Mouse (Mus musculus): ENCODE results near the gene Cnpy3.

Cnpy3 gene

DNA sequence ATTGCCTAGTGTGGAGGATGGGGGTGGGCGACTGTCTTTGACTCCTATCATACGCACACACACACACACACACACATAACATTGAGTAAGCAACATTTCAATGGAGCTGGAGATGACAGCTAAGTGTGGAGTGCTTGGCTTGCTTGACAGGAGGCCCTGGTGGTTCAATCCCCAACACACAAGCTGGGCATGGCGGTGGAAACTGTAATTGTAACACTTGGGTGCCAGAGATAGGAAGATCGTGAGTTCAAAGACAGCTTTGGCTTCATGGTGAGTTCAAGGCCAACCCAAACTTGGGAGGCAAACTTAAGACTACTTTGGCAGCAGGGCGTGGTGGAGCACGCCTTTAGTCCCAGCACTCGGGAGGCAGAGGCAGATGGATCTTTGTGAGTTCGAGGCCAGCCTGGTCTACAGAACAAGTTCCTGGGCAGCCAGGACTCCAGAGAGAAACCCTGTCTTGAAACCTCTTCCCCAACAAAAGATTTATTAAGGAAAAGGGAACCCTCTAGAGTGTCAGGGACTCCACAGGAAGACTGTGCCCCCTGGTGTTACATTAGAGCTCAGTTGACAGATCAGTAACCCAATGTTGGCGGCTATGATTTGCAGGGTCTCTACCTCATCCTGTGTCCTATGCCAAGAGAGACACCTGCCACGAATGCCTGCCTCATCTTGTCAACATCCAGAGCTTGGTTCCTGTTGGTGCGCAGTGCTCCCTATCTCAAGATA, 37.1 kb downstream of the Cnpy3 start:
- DNase-seq (ENCODE audit: low read depth, low spot score): peak; percentile 24

GRCm38 (mm10) chr17:46713849-46714248, 38.2 kb downstream of the Cnpy3 start:
- DNase-seq (ENCODE audit: low read depth, low spot score): no peak

GRCm38 (mm10) chr17:46712442-46712841, 39.6 kb downstream of the Cnpy3 start:
- DNase-seq (ENCODE audit: low read depth, low spot score): no peak

GRCm38 (mm10) chr17:46711612-46712271, 40.3 kb downstream of the Cnpy3 start:
- DNase-seq (ENCODE audit: low read depth, low spot score): no peak

- DNase-seq (ENCODE audit: low read depth, low spot score): peak; percentile 93
These were observed 40.9 kb downstream of the Cnpy3 start, which contains the start of gene Pex6 for GRCm38 (mm10) chr17:46710959-46711597. TSS of gene Pex6 (plus strand) at chr17:46711463.

DNA sequence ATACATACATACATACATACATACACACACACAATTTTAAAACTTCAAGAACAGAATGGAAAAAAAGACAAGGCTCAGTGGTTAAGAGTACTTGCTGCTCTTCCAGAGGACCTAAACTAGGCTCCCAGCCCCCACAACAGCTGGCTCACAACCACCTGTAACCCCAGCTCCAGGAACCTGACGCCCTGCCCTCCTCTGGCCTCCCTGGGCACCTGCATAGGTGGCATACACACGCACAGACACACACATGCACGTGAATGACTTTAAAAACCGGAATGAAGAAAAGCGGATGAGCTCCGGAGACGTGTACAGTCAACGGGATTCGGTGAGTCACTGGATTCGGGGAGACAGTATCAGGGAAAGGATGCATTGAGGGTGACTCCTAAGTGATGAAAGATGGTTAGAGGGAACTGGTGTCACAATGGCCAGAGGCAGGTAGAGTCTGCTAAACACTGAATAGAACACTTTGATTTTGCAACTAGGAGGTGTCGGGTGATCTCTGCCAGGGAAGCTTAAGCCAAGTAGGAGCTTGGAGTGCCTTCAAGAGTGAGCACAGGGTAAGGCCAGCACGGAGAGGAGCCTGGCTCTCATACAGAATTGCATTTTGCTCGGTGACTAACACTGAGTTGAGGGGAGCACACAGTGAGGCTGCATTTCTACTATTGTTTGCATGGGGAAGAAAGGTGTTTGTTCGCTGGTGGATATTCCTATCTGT, 45.5 kb downstream of the Cnpy3 start:
- DNase-seq (ENCODE audit: low read depth, low spot score): no peak

DNA sequence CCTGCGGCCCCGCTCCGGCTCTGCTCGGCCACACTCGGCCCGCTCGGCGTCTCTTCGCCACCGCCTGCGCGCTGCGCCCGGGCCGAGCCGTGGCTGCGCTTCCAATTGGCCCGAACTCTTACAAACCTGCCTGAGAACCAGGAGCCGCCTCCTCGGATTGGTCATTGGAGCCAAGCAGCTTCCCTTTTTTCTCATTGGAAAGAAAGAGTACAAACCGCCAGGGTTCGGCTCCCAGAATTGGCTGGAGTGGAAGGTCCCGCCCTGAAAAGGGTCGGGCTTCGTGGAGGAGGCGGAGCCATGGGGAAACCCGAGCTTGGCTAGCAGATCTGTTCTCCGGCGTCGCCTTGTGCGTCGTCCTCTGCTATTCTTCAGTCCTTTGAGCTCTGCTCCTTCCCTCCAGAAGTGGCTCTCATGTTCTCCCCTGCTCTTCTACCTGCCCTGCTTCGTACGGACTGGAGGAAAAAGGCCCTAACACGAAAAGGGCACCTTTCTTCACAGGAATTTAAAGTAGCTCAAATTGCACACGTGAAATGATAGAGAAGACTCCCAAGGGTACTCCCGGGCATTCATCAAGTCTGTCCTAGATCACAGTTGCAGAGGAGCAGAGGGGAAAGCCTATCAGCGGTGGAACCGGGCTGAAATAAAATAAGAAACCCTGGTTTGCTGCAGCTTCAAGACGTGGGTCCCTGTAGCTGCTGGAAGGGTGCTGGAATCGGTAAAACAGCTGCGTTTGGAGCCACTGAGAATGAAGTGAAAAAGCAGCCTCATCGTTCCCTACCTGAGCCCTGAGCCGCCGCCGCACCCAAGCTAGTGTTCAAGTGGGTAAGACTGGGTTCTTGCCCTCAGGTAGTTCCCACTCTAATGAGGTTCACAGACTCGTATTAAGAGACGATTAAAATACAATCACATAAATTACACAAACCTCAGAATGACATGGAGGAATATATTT, 46.9 kb downstream of the Cnpy3 start, which contains the start of gene Ppp2r5d:
Gene Ppp2r5d, minus strand, starts transcription at position 225 of the 949 bp plus-strand sequence.
- peak; percentile 98 for DNase-seq (ENCODE audit: low read depth, low spot score)

DNA sequence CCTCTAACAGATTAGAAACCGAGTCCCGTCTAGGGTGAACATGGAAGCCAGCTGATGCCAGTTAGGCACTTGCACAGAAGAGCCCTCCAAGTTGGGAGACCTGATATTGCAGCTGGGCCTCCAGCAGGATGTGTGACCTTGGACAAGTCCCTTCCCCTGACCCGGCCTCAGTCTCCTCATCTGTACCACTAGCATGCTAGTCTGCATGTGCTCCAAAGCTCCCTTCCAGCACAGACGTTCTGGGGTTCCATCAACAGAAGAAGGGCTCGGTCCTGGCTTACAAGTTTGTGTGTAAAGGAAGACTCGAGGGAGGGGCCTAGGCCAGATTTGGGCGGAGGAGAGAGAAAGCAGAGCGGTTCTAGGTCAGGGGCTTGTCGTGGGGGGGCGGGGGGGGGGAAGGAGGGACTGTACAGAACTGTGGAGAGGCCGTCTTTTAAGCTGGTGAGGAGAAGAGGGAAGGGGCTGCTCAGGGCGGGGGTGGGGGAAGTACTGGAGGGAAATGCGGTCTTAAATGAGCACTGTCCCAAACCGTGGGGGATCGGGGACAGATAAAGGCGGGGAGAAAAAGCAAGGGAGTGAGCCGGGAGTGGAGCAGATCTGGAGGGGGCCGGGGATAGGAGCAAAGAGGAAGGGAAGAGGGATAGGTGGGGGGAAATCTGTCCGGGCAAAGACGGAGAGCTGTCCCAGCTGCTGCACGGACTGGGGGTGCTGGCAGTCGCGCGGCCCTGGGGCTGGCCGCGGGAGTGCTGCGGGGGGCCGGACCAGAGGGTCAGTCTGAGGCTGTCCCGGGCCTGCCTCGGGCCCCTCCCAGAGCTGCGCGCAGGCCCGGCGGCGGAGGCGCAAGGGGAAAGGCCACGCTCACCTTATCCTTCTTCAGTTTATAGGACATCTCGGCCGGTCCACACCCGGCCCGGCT, 47.8 kb downstream of the Cnpy3 start:
- DNase-seq (ENCODE audit: low read depth, low spot score): no peak

- DNase-seq (ENCODE audit: low read depth, low spot score): no peak
These were observed 49.5 kb downstream of the Cnpy3 start for GRCm38 (mm10) chr17:46702506-46702905.

DNA sequence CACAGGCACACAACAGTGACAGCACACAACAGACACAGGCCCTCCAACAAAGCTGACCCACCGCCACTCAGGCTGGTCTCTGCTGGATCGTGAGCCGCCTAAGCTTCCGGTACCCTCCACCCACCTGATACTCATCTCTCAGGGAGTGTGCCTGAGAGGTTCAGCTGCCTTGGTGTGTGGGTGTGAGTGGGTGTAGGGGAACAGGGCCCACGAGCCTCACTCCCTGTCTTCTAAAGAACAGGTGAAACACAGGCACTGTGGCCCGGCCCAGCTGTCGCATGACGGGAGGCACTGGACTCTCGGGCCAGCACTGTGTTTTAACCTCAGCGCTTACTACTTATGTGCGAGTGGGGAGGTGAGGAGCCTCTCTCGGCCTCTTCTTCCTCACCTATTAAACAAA, 49.9 kb downstream of the Cnpy3 start:
- no peak for DNase-seq (ENCODE audit: low read depth, low spot score)

GRCm38 (mm10) chr17:46701489-46701888, 50.5 kb downstream of the Cnpy3 start:
- no peak for DNase-seq (ENCODE audit: low read depth, low spot score)

DNA sequence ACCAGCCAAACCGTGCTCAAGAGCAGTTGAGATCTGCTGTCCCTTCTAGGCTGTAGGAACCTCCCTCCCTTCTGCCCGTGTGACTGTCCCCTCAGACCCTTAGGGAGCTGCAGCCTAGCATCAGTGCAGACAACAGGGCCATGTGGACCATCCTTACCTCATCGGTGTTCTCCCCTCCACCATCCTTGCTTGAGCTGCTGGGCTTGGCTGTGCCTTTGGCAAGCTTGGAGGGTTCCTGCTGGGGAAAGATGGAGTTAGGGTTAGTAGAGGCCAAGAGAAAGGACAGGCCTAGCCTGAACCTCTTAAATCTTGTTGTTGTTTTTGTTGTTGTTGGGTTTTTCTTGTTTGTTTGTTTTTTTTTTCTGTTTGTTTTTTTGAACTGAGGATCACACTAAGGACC, 52.1 kb downstream of the Cnpy3 start:
- DNase-seq (ENCODE audit: low read depth, low spot score): no peak

- no peak for DNase-seq (ENCODE audit: low read depth, low spot score)
These were observed 52.8 kb downstream of the Cnpy3 start for GRCm38 (mm10) chr17:46699245-46699644.

- no peak for DNase-seq (ENCODE audit: low read depth, low spot score)
These were observed 53.5 kb downstream of the Cnpy3 start for GRCm38 (mm10) chr17:46698515-46698914.

- DNase-seq (ENCODE audit: low read depth, low spot score): no peak
These were observed 57.4 kb downstream of the Cnpy3 start for GRCm38 (mm10) chr17:46694517-46695063.

DNA sequence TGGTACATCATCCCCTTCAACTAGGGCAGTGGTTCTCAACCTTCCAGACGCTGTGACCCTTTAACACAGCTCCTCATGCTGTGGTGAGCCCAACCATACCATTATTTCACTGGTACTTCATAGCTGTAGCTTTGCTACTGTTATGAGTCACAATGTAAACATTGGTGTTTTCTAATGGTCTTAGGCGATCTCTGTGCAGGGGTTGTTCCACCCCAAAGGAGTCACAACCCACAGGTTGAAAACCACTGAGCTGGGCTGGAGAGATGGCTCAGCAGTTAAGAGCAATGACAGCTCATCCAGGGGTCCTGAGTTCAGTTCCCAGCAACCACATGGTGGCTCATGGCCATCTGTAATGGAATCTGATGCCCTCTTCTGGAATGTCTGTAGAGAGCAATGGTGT, 60.6 kb downstream of the Cnpy3 start:
- no peak for DNase-seq (ENCODE audit: low read depth, low spot score)

- DNase-seq (ENCODE audit: low read depth, low spot score): no peak
These were observed 61.3 kb downstream of the Cnpy3 start for GRCm38 (mm10) chr17:46690665-46691064.

GRCm38 (mm10) chr17:46685913-46686312, 66.1 kb downstream of the Cnpy3 start:
- DNase-seq (ENCODE audit: low read depth, low spot score): no peak

Measured in forelimb bud, embryonic 11.5 days (tissue).